Mouse (Mus musculus) liver, adult 2 months (tissue): ENCODE data around the gene Atl3.

Experiments
- CTCF ChIP-seq: fragments of 200-500 bp; IDR thresholded peaks from 2 replicates; pipeline ENCODE4 v1.5.1; 2011; ENCODE audit warnings: low read depth, low read length, control low read depth
- POLR2A ChIP-seq: fragments of 200-500 bp; IDR thresholded peaks from 2 replicates; pipeline ENCODE4 v1.6.1; 2011; ENCODE audit warnings: low read length, control low read depth; ENCODE audit not compliant: insufficient read depth; ENCODE audit errors: extremely low read depth

DNA sequence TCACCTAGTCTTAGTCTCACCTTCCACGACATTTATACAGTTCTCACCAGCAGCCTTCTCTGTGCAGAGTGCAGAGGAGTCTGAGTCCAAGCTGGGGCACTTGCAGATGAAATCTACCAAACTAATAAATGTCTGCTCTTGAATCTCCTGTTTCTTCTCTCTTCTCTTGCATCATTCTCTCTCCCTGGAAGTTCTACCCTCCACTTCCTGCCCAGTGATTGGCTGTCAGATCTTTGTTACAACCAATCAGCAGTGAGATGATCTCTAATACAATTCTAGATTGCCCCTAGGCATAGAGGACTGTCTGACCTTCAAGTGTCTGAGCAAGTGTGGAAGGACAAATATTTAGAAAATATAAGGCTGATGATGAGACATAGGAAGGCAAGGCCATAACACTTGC is 82.3 kb downstream of the Atl3 start:
- TF ChIP-seq POLR2A (no peak), CTCF (no peak)
